Mouse (Mus musculus): ENCODE measurements at regions not wholly inside any gene's neighbourhood (a gene's known extent, or its start where the extent isn't known, plus 50 kb on each side); places are given as distances from the start of the nearest gene placed in this dataset.

DNA sequence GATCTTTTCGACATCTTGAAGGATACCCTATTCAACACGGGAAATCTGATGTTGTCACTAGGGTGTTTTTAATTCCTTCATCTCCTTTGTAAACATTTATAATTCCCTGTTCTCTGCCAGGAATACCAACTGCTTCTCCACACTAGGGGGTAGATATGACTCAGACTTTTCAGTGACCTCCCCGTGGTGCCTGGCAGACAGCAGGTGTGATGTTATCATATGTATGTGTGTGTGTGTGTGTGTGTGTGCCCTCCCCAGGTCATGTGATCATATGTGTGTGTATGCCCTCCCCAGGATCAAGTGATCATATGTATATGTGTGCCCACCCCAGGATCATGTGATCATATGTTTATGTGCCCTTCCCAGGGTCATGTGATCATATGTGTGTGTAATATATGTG lies 220.9 kb downstream of the Setd4 start:
- TF ChIP-seq REST (IDR thresholded peaks at IDR 0.05; ENCODE audit: insufficient read depth, insufficient read length) (no peak), TCF3 (IDR thresholded peaks at IDR 0.05; ENCODE audit: insufficient read length, low read depth) (peak; percentile 15), MAX (IDR thresholded peaks at IDR 0.05; ENCODE audit: low read depth) (no peak), MYOD1 (IDR thresholded peaks at IDR 0.05; ENCODE audit: control insufficient read depth in 1 of 3, insufficient read length in 2 of 3, low read depth in 2 of 3) (peak in 2 of 3 experiments; percentile 53 to 83), USF1 (IDR thresholded peaks at IDR 0.05; ENCODE audit: low read depth) (peak; percentile 24), MYOG (IDR thresholded peaks at IDR 0.05; ENCODE audit: control insufficient read depth in 1 of 3, insufficient read depth in 1 of 3, insufficient read length in 2 of 3, low read depth in 2 of 3) (peak in 1 of 3 experiments; percentile 75)
- Histone ChIP-seq H3K4me2 (ENCODE audit: low read depth) (no peak overlapping the region), H3K79me2 (ENCODE audit: control insufficient read depth, insufficient read depth) (no peaks in the 10 kb centered on the region), H3K27me3 (ENCODE audit: control insufficient read depth, insufficient read depth, insufficient read length) (no peaks in the 10 kb centered on the region), H3K4me3 (no peak overlapping the region), H3K36me3 (ENCODE audit: control insufficient read depth, insufficient read depth) (no peaks in the 10 kb centered on the region), H3ac (ENCODE audit: control insufficient read depth, insufficient read length) (no peak overlapping the region)

DNA sequence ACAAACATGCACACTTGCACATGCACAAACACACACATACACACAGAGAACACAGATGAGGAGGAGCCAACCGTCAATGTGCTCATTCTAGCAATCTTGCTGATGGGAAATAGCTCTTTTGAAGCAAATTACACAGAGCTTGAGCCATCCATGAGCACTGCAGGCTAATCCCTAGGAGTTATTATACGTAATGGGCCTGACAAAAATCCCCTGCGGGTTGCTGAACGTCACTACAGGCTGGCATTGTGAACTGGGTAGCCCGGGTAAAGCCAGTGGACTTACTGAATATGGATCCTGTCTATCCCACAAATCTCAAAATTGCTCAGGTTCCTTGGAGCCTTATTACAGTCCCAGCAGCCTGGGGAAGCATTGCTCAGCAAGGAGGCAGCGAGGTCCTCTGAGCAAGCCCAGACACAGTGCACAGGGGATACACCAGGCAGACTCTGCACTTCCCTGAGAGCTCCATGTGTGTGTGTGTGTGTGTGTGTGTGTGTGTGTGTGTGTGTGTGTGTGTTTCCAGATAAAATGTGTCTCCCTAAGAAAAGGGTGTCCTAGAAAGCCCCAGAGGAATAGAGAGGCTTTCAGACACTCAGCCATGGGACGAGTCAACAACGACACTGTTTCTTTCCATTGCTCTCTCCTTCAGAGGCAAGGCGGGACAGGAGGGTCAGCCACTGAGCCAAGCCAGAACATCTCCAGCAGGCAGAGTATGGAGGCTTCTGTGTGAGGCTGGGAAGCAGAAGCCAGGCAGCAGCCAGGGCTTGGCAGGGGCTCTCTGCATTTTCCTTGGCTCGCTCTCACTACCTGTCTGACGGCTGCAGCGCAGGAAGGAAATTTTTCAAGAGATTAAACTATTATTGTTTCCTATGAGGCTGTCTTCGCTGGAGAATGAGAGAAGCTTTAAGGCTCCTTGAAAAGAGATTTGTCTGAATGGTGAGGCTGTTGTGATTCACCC lies 222.9 kb downstream of the Setd4 start:
- no peak overlapping the region for H3K4me3 ChIP-seq
- no peak overlapping the region for H3K4me2 ChIP-seq (ENCODE audit: low read depth)
- TF ChIP-seq TCF12 (IDR thresholded peaks at IDR 0.05; ENCODE audit: insufficient read depth, poor library complexity, severe bottlenecking) (no peak), REST (IDR thresholded peaks at IDR 0.05; ENCODE audit: insufficient read depth, insufficient read length) (no peak), E2F4 (IDR thresholded peaks at IDR 0.05; ENCODE audit: insufficient read depth) (no peak), SRF (IDR thresholded peaks at IDR 0.05; ENCODE audit: control insufficient read depth, insufficient read length, low read depth) (no peak), TCF3 (IDR thresholded peaks at IDR 0.05; ENCODE audit: insufficient read length, low read depth) (no peak), POLR2A (IDR thresholded peaks at IDR 0.05; ENCODE audit: insufficient read length, low read depth) (no peak), MYOD1 (IDR thresholded peaks at IDR 0.05; ENCODE audit: control insufficient read depth in 1 of 3, insufficient read length in 2 of 3, low read depth in 2 of 3) (no peak), USF1 (IDR thresholded peaks at IDR 0.05; ENCODE audit: low read depth) (no peak)
- H3K79me2 ChIP-seq (ENCODE audit: control insufficient read depth, insufficient read depth) = no peaks in the 10 kb centered on the region
- H3K27me3 ChIP-seq (ENCODE audit: control insufficient read depth, insufficient read depth, insufficient read length) = no peaks in the 10 kb centered on the region
- H3K36me3 ChIP-seq (ENCODE audit: control insufficient read depth, insufficient read depth) = no peaks in the 10 kb centered on the region
- H3ac ChIP-seq (ENCODE audit: control insufficient read depth, insufficient read length) = no peak overlapping the region

DNA sequence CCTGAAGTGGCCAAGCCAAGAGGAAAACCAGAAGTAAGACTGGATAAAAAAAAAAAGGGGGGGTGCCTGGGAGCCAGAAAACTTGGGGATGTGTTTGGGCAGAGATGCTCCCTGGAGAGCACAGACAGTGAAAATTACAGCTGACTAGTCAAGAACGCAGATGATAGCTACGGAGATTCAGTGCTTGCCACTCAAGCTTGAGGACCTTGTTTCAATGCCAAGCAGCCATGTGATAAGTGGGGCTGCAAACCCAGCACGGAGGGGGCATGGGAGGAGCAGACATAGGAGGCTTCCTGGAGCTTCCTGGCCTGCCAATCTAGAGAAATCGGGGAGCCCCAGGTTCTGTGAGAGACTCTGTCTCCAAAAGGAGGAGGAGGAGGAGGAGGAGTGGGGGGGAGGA lies 223.7 kb downstream of the Setd4 start:
- H3K36me3 ChIP-seq (ENCODE audit: control insufficient read depth, insufficient read depth) = no peaks in the 10 kb centered on the region
- no peak overlapping the region for H3ac ChIP-seq (ENCODE audit: control insufficient read depth, insufficient read length)
- no peaks in the 10 kb centered on the region for H3K27me3 ChIP-seq (ENCODE audit: control insufficient read depth, insufficient read depth, insufficient read length)
- no peaks in the 10 kb centered on the region for H3K79me2 ChIP-seq (ENCODE audit: control insufficient read depth, insufficient read depth)
- no peak overlapping the region for H3K4me3 ChIP-seq
- TF ChIP-seq MYOD1 (IDR thresholded peaks at IDR 0.05; ENCODE audit: control insufficient read depth in 1 of 3, insufficient read length in 2 of 3, low read depth in 2 of 3) (no peak), REST (IDR thresholded peaks at IDR 0.05; ENCODE audit: insufficient read depth, insufficient read length) (no peak), CEBPB (IDR thresholded peaks at IDR 0.05; ENCODE audit: insufficient read depth, poor library complexity, severe bottlenecking) (no peak), MAX (IDR thresholded peaks at IDR 0.05; ENCODE audit: low read depth) (no peak), MYOG (IDR thresholded peaks at IDR 0.05; ENCODE audit: control insufficient read depth in 1 of 3, insufficient read depth in 1 of 3, insufficient read length in 2 of 3, low read depth in 2 of 3) (no peak), E2F4 (IDR thresholded peaks at IDR 0.05; ENCODE audit: insufficient read depth) (no peak), TCF3 (IDR thresholded peaks at IDR 0.05; ENCODE audit: insufficient read length, low read depth) (no peak), USF1 (IDR thresholded peaks at IDR 0.05; ENCODE audit: low read depth) (no peak), POLR2AphosphoS2 (IDR thresholded peaks at IDR 0.05; ENCODE audit: insufficient read length, low read depth) (no peak)
- H3K4me2 ChIP-seq (ENCODE audit: low read depth) = no peak overlapping the region

DNA sequence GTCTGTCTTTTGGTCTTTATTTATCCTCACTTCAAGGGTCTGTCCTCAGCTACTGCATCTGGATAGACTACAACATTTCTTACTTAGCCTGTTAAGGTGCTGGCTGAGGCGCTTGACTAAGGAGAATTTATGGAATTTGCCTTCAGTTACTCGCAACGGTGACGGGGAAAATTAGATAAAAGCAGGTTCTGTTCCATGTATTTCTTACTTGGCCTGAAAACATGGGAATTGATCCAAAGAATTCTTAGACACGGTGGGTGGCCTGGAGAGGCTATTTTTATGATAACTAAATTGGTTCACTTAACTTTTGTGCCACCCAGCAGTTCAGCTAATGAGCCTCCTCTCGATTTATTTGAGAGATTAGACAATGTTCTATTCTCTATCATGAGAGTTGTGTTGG lies 224.3 kb downstream of the Setd4 start:
- no peak overlapping the region for H3ac ChIP-seq (ENCODE audit: control insufficient read depth, insufficient read length)
- H3K79me2 ChIP-seq (ENCODE audit: control insufficient read depth, insufficient read depth) = no peaks in the 10 kb centered on the region
- TF ChIP-seq POLR2A (IDR thresholded peaks at IDR 0.05; ENCODE audit: insufficient read length, low read depth) = no peak
- no peak for TF ChIP-seq E2F4 (IDR thresholded peaks at IDR 0.05; ENCODE audit: insufficient read depth)
- no peak for TF ChIP-seq REST (IDR thresholded peaks at IDR 0.05; ENCODE audit: insufficient read depth, insufficient read length)
- TF ChIP-seq POLR2AphosphoS2 (IDR thresholded peaks at IDR 0.05; ENCODE audit: insufficient read length, low read depth) = no peak
- TF ChIP-seq TCF3 (IDR thresholded peaks at IDR 0.05; ENCODE audit: insufficient read length, low read depth) = no peak
- no peak for TF ChIP-seq CEBPB (IDR thresholded peaks at IDR 0.05; ENCODE audit: insufficient read depth, poor library complexity, severe bottlenecking)
- no peak for TF ChIP-seq SRF (IDR thresholded peaks at IDR 0.05; ENCODE audit: control insufficient read depth, insufficient read length, low read depth)
- no peak for TF ChIP-seq MYOG (IDR thresholded peaks at IDR 0.05; ENCODE audit: control insufficient read depth in 1 of 3, insufficient read depth in 1 of 3, insufficient read length in 2 of 3, low read depth in 2 of 3)
- no peak for TF ChIP-seq TCF12 (IDR thresholded peaks at IDR 0.05; ENCODE audit: insufficient read depth, poor library complexity, severe bottlenecking)
- no peak for TF ChIP-seq MYOD1 (IDR thresholded peaks at IDR 0.05; ENCODE audit: control insufficient read depth in 1 of 3, insufficient read length in 2 of 3, low read depth in 2 of 3)
- TF ChIP-seq MAX (IDR thresholded peaks at IDR 0.05; ENCODE audit: low read depth) = no peak
- TF ChIP-seq USF1 (IDR thresholded peaks at IDR 0.05; ENCODE audit: low read depth) = no peak

More for the DNA sequence above, 224.3 kb downstream of the Setd4 start:
- Histone ChIP-seq H3K4me3 (no peak overlapping the region), H3K27me3 (ENCODE audit: control insufficient read depth, insufficient read depth, insufficient read length) (no peaks in the 10 kb centered on the region), H3K36me3 (ENCODE audit: control insufficient read depth, insufficient read depth) (no peaks in the 10 kb centered on the region), H3K4me2 (ENCODE audit: low read depth) (no peak overlapping the region)
